Mouse (Mus musculus) yolk sac, embryonic 10.5 days (tissue): ENCODE data around the gene Plekhm2.

Experiments
- DNase-seq: peaks from one replicate; pipeline ENCODE4 v3.0.0-alpha.2; 2017; ENCODE audit warnings: low spot score

Gene Plekhm2

GRCm38 (mm10) chr4:141660884-141661283 lies 3.8 kb downstream of the Plekhm2 start:
- no peak for DNase-seq

- DNase-seq: no peak
Observed at GRCm38 (mm10) chr4:141659739-141660138, 5.0 kb downstream of the Plekhm2 start.

GRCm38 (mm10) chr4:141658846-141659484 lies 5.7 kb downstream of the Plekhm2 start:
- no peak for DNase-seq

GRCm38 (mm10) chr4:141656932-141657331 lies 7.8 kb downstream of the Plekhm2 start:
- DNase-seq: peak; percentile 58

GRCm38 (mm10) chr4:141655908-141656608 lies 8.6 kb downstream of the Plekhm2 start:
- DNase-seq: no peak

GRCm38 (mm10) chr4:141654509-141654908 lies 10.2 kb downstream of the Plekhm2 start:
- no peak for DNase-seq

- no peak for DNase-seq
Observed at GRCm38 (mm10) chr4:141653813-141654212, 10.9 kb downstream of the Plekhm2 start.

- DNase-seq: no peak
Observed at GRCm38 (mm10) chr4:141653044-141653443, 11.7 kb downstream of the Plekhm2 start.

GRCm38 (mm10) chr4:141651944-141652343 lies 12.8 kb downstream of the Plekhm2 start:
- DNase-seq: no peak

GRCm38 (mm10) chr4:141651286-141651685 lies 13.4 kb downstream of the Plekhm2 start:
- DNase-seq: no peak

- DNase-seq: no peak
Observed at GRCm38 (mm10) chr4:141649244-141649643, 15.5 kb downstream of the Plekhm2 start.

- no peak for DNase-seq
Observed at GRCm38 (mm10) chr4:141648262-141648661, 16.4 kb downstream of the Plekhm2 start.

- DNase-seq: no peak
Observed at GRCm38 (mm10) chr4:141647187-141647586, 17.5 kb downstream of the Plekhm2 start.

GRCm38 (mm10) chr4:141645988-141646387 lies 18.7 kb downstream of the Plekhm2 start:
- no peak for DNase-seq

GRCm38 (mm10) chr4:141643118-141643855 lies 21.4 kb downstream of the Plekhm2 start:
- DNase-seq: no peak

GRCm38 (mm10) chr4:141641961-141642811 lies 22.5 kb downstream of the Plekhm2 start:
- DNase-seq: no peak

GRCm38 (mm10) chr4:141641353-141641771 lies 23.3 kb downstream of the Plekhm2 start:
- DNase-seq: no peak

GRCm38 (mm10) chr4:141639474-141639873 lies 25.2 kb downstream of the Plekhm2 start:
- DNase-seq: no peak

- no peak for DNase-seq
Observed at GRCm38 (mm10) chr4:141636693-141637092, 28.0 kb downstream of the Plekhm2 start.

GRCm38 (mm10) chr4:141635991-141636390 lies 28.7 kb downstream of the Plekhm2 start:
- peak; percentile 28 for DNase-seq

- no peak for DNase-seq
Observed at GRCm38 (mm10) chr4:141632111-141632873, 32.4 kb downstream of the Plekhm2 start.
